Mouse (Mus musculus) lung, postnatal 0 days (tissue): ENCODE measurements at regions not wholly inside any gene's neighbourhood (a gene's known extent, or its start where the extent isn't known, plus 50 kb on each side); places are given as distances from the start of the nearest gene placed in this dataset.

ENCODE experiments used
- CTCF ChIP-seq: IDR thresholded peaks from 2 replicates; pipeline ENCODE4 v1.5.1; 2016; ENCODE audit warnings: antibody characterized with exemption, mild to moderate bottlenecking
- EP300 ChIP-seq: IDR thresholded peaks from 2 replicates; pipeline ENCODE4 v1.6.1; 2016; ENCODE audit warnings: antibody characterized with exemption, mild to moderate bottlenecking, control low read depth

DNA sequence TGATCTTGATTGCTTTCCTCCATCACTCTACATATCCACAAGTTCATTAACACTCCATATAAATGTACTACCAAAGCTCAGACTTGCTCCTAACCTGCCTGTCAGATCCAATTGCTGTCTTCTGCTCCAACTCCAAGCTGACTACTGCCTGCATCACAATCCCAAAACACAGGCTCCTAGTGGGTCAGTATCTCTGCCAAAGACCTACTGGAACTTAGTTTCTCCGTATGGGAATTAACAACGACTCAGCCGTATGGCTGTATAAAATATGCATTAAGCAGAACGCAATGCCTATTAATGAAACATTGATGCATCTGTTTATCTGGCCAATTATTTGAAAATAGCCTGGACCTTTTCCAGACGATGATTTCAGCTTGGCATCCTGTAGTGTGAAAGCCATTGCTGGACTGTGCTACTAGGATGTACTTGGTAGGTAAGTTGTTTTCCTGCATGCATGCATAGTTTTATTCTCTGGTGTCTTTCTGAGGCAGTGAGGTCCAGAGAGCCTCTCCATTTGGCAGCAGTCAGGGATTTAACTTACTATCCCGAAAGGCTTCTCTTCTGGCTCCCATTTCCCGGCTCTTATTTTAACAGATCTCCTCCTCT is 271.2 kb downstream of the Agtpbp1 start:
- no peak for TF ChIP-seq CTCF
- no peak for TF ChIP-seq EP300
